In the genomic region with DNA sequence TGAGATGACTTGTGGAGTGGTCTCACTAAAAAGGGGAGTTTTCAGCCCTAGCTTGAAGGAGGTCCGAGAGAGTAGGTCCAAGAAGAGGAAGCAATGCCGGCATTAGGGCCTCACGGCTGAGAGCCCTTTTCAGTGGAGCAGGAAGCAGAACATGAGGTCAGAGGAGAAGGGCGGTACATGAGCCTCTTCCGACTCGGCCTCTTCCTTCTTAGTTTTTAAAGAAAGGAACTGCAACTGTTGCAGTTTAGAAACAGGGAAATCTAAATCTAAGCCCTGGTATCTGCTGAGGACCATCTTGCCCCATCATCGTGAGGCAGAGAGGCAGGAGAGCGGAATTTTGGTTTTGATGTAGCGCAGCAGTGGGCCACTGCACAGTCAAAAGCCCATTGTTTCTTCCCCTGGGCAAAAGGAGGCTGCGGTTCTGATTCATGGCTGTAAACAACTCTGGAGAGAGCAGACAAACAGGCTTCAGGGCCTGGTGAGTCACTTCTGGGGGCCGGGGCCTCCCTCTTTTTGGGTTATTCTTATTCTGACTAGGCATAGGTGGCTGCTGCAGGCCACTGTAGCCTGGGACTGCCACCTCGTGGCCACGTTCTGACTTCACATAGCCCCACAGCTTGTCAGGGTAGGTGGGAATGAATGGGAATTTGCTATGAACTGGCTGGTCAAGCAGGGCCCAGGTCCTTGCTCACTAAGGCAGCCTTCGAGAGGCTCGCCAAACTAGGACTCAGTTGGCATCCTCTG, we compare ENCODE assay signal across 8 mouse cellular contexts. TPM values are rescaled to one million over a fixed set of nuclear protein-coding genes. Genes with fewer than 3 reads are reported as not detected.
DNase-seq lines count a peak whose midpoint lies in the region; ATAC-seq and TF ChIP-seq lines count a peak whose summit lies in the region.

Slc25a45 (plus strand) TSS at position 191 of the 744 bp plus-strand sequence.

- TF ChIP-seq CTCF in MEL (IDR thresholded peaks at IDR 0.05 in 2 of 3, conservative IDR thresholded peaks at IDR 0.05 in 1 of 3; ENCODE audit: control insufficient read depth in 1 of 3, insufficient read depth in 1 of 3, low read depth in 2 of 3, low read length in 3 of 3, poor library complexity in 1 of 3, severe bottlenecking in 1 of 3), result peak; percentile 69 to 89 (median 86)
- TF ChIP-seq CTCF in forebrain, postnatal 0 days (IDR thresholded peaks at IDR 0.05; ENCODE audit: low read depth), result peak; percentile 86
- peak; percentile 85 for TF ChIP-seq CTCF in lung, embryonic 14.5 days (IDR thresholded peaks at IDR 0.05; ENCODE audit: low read depth)

- H3K4me2 ChIP-seq in forebrain, postnatal 0 days (ENCODE audit: low read depth), result no peak within 1 kb of the TSS
- peak within 1 kb of the TSS; percentile 41 for H3K4me2 ChIP-seq in lung, embryonic 14.5 days

- ATAC-seq in forebrain, postnatal 0 days, result peak; percentile 65
- 0 out of 2 replicates have a peak, but pooled peaks have one; percentile 32 for ATAC-seq in lung, embryonic 14.5 days (ENCODE audit: insufficient read depth)

- TF ChIP-seq EP300 in MEL (IDR thresholded peaks at IDR 0.05; ENCODE audit: low read depth in 1 of 2, low read length in 2 of 2), result no peak

- WGBS in forebrain, postnatal 0 days, result 36% methylated on average over 15 of the region's 15 CpGs
- 41% methylated on average over 15 of the region's 15 CpGs for WGBS in lung, embryonic 14.5 days

- H3K36me3 ChIP-seq in MEL (ENCODE audit: control insufficient read depth in 1 of 2, insufficient read depth in 2 of 2, low read length in 2 of 2), result peaks cover 0 to 14% of the 10 kb centered on the region in 2 experiments; a peak in 2 of 4 replicates
- H3K36me3 ChIP-seq in forebrain, postnatal 0 days (ENCODE audit: insufficient read depth), result no peaks in the 10 kb centered on the region
- H3K36me3 ChIP-seq in lung, embryonic 14.5 days (ENCODE audit: insufficient read depth), result peaks cover 10% of the 10 kb centered on the region; the same call in 1 of the 2 replicates

- peak within 1 kb of the TSS; percentile 57 to 59 for H3K4me3 ChIP-seq in MEL (ENCODE audit: control insufficient read depth in 1 of 2, insufficient read depth in 1 of 2, low read depth in 2 of 2, low read length in 2 of 2)
- no peak within 1 kb of the TSS for H3K4me3 ChIP-seq in forebrain, postnatal 0 days (ENCODE audit: low read depth, low read length)
- H3K4me3 ChIP-seq in lung, embryonic 14.5 days (ENCODE audit: low read depth, low read length), result peak within 1 kb of the TSS; percentile 14; the same call in 1 of the 2 replicates

- peak; percentile 44 to 82; a peak in 3 of 4 replicates for TF ChIP-seq POLR2A in MEL (IDR thresholded peaks at IDR 0.05; ENCODE audit: control insufficient read depth in 1 of 2, insufficient read depth in 1 of 2, low read depth in 1 of 2, low read length in 2 of 2, poor library complexity in 1 of 2)

- TF ChIP-seq RAD21 in MEL (IDR thresholded peaks at IDR 0.05; ENCODE audit: low read depth, low read length), result peak; percentile 83

- DNase-seq in MEL (ENCODE audit: low read depth, low spot score), result peak; percentile 86
- DNase-seq in cerebellum, adult 18-20 months, result peak; percentile 78 to 80
- peak; percentile 75 for DNase-seq in forebrain, postnatal 0 days
- peak; percentile 70 to 74 for DNase-seq in heart, postnatal 36 days
- DNase-seq in layer of hippocampus, adult 8-10 months (ENCODE audit: low spot score in 2 of 2), result peak; percentile 73
- peak; percentile 83 for DNase-seq in lung, embryonic 14.5 days
- DNase-seq in ovary, adult 18-20 months (ENCODE audit: low spot score), result peak; percentile 69
- peak; percentile 65 to 77 for DNase-seq in thymus, postnatal 10 days (ENCODE audit: low spot score in 2 of 2)

- H3K79me2 ChIP-seq in MEL (ENCODE audit: control insufficient read depth, insufficient read depth, low read length, poor library complexity), result peaks cover 20% of the 10 kb centered on the region

- peak within 1 kb of the TSS; percentile 93 for H3K27ac ChIP-seq in MEL (ENCODE audit: control insufficient read depth, low read depth, low read length)
- H3K27ac ChIP-seq in forebrain, postnatal 0 days (ENCODE audit: low read depth, low read length), result peak within 1 kb of the TSS; percentile 48; the same call in 1 of the 2 replicates
- H3K27ac ChIP-seq in lung, embryonic 14.5 days (ENCODE audit: low read depth), result peak within 1 kb of the TSS; percentile 78

- H3K9me3 ChIP-seq in MEL (replicated peaks; ENCODE audit: insufficient read depth, low read length), result no peaks in the 10 kb centered on the region
- no peaks in the 10 kb centered on the region for H3K9me3 ChIP-seq in forebrain, postnatal 0 days (ENCODE audit: low read length)
- H3K9me3 ChIP-seq in lung, embryonic 14.5 days (ENCODE audit: low read depth, low read length), result no peaks in the 10 kb centered on the region

- intact Hi-C loops in heart, postnatal 36 days (cut with DNase I), result loop anchor here (1.0 to 2.0 kb wide), 3 partner anchors 26 to 91 kb away; no protein-coding TSS in a partner anchor

- H3K9ac ChIP-seq in MEL (ENCODE audit: control insufficient read depth, low read depth, low read length, poor library complexity, severe bottlenecking), result peak within 1 kb of the TSS; percentile 75
- H3K9ac ChIP-seq in forebrain, postnatal 0 days, result no peak within 1 kb of the TSS
- H3K9ac ChIP-seq in lung, embryonic 14.5 days, result peak within 1 kb of the TSS; percentile 42

- H3K4me1 ChIP-seq in MEL (ENCODE audit: control insufficient read depth in 1 of 2, insufficient read depth in 2 of 2, low read length in 2 of 2), result peaks cover 4 to 30% of the 10 kb centered on the region in 2 experiments
- peaks cover 12% of the 10 kb centered on the region; the same call in 1 of the 2 replicates for H3K4me1 ChIP-seq in forebrain, postnatal 0 days (ENCODE audit: insufficient read depth)
- peaks cover 13% of the 10 kb centered on the region for H3K4me1 ChIP-seq in lung, embryonic 14.5 days (ENCODE audit: insufficient read depth)

- no peaks in the 10 kb centered on the region for H3K27me3 ChIP-seq in MEL (ENCODE audit: control insufficient read depth in 1 of 2, insufficient read depth in 2 of 2, low read length in 2 of 2)
- H3K27me3 ChIP-seq in forebrain, postnatal 0 days (ENCODE audit: insufficient read depth, low read length), result no peaks in the 10 kb centered on the region
- H3K27me3 ChIP-seq in lung, embryonic 14.5 days (ENCODE audit: insufficient read depth, low read length), result no peaks in the 10 kb centered on the region

TF ChIP-seq in MEL, 35 proteins besides CTCF, POLR2A, EP300 and RAD21 (continues in another document):
- TF ChIP-seq CHD1 (IDR thresholded peaks at IDR 0.05; ENCODE audit: low read depth, low read length) (no peak), MAFK (IDR thresholded peaks at IDR 0.05; ENCODE audit: borderline replicate concordance, low read depth, low read length) (no peak), MAX (IDR thresholded peaks at IDR 0.05; ENCODE audit: low read length) (peak; percentile 33), BHLHE40 (IDR thresholded peaks at IDR 0.05; ENCODE audit: borderline replicate concordance, low read depth, low read length) (0 out of 2 replicates have a peak, but pooled peaks have one; percentile 17), TAL1 (IDR thresholded peaks at IDR 0.05; ENCODE audit: low read length) (no peak), NELFE (IDR thresholded peaks at IDR 0.05; ENCODE audit: low read depth, low read length) (peak; percentile 80), TCF12 (IDR thresholded peaks at IDR 0.05; ENCODE audit: low read depth, low read length) (peak; percentile 21; the same call in 1 of the 2 replicates), KAT2A (conservative IDR thresholded peaks at IDR 0.05; ENCODE audit: low read depth, low read length) (0 out of 2 replicates have a peak, but pooled peaks have one; percentile 27), SMC3 (IDR thresholded peaks at IDR 0.05; ENCODE audit: low read depth, low read length) (peak; percentile 85), SIN3A (IDR thresholded peaks at IDR 0.05; ENCODE audit: low read length) (peak; percentile 76), GATA1 (IDR thresholded peaks at IDR 0.05; ENCODE audit: low read depth, low read length) (0 out of 2 replicates have a peak, but pooled peaks have one; percentile 3), MYC (IDR thresholded peaks at IDR 0.05; ENCODE audit: low read depth, low read length) (peak; percentile 77; the same call in 1 of the 2 replicates), MAZ (IDR thresholded peaks at IDR 0.05; ENCODE audit: low read depth, low read length) (peak; percentile 29; the same call in 1 of the 2 replicates), ZMIZ1 (IDR thresholded peaks at IDR 0.05; ENCODE audit: low read depth, low read length) (peak; percentile 57; the same call in 1 of the 2 replicates), ZC3H11A (IDR thresholded peaks at IDR 0.05; ENCODE audit: low read depth, low read length) (peak; percentile 73), POLR2AphosphoS5 (IDR thresholded peaks at IDR 0.05; ENCODE audit: borderline replicate concordance, low read depth, low read length) (no peak), GABPA (IDR thresholded peaks at IDR 0.05; ENCODE audit: low read depth, low read length) (no peak), ZNF384 (IDR thresholded peaks at IDR 0.05; ENCODE audit: low read depth, low read length) (0 out of 2 replicates have a peak, but pooled peaks have one; percentile 27), E2F4 (IDR thresholded peaks at IDR 0.05; ENCODE audit: borderline replicate concordance, low read depth, low read length) (no peak), JUND (IDR thresholded peaks at IDR 0.05; ENCODE audit: low read depth, low read length) (0 out of 2 replicates have a peak, but pooled peaks have one; percentile 27), ELF1 (IDR thresholded peaks at IDR 0.05; ENCODE audit: low read depth, low read length) (peak; percentile 79), USF2 (IDR thresholded peaks at IDR 0.05; ENCODE audit: borderline replicate concordance in 1 of 2, insufficient read depth in 1 of 2, low read depth in 1 of 2, low read length in 2 of 2) (no peak), MYB (IDR thresholded peaks at IDR 0.05; ENCODE audit: low read depth, low read length) (no peak), TBP (IDR thresholded peaks at IDR 0.05; ENCODE audit: low read depth, low read length) (peak; percentile 81), MXI1 (IDR thresholded peaks at IDR 0.05; ENCODE audit: low read depth, low read length) (peak; percentile 56; the same call in 1 of the 2 replicates)

RNA-seq across cellular contexts. Expression of gene Slc25a45, which starts in this region (rescaled TPM):
- 20.7 and 23.5 TPM in 2 replicates for total RNA-seq in MEL (2012; rRNA removed)
- 10 to 100 TPM in 1 of 2 experiments, not detected in 1; 30.7 TPM for polyA plus RNA-seq in MEL (2012; ENCODE audit: insufficient read depth in 1 of 2, insufficient read length in 2 of 2, low read depth in 1 of 2, low replicate concordance in 2 of 2, missing spikeins in 1 of 2)
- total RNA-seq in forebrain, postnatal 0 days (2014; rRNA removed), result 2.2 and 2.6 TPM in 2 replicates
- 2.0 and 2.9 TPM in 2 replicates for polyA plus RNA-seq in forebrain, postnatal 0 days (2015; fragmentation: Nextera tagmentation; extraction: Ambion mirVana)
- 1 to 10 TPM; 3.4 to 4.2 TPM for total RNA-seq in heart, postnatal 36 days (2021)
- total RNA-seq in layer of hippocampus, adult 8-10 months (2022), result 1 to 10 TPM; 3.1 to 7.1 (median 4.5) TPM
- 2.4 TPM in 2 replicates for polyA plus RNA-seq in lung, embryonic 14.5 days (2014; fragmentation: Nextera tagmentation; extraction: Ambion mirVana)
